Mouse (Mus musculus): Measurements from ENCODE around the gene Slc18a2. TPM values are rescaled to one million over a fixed set of nuclear protein-coding genes. Genes with fewer than 3 reads are reported as not detected.

Slc18a2 gene
- polyA plus RNA-seq, 1 experiment from 2014 or later: 8.6 TPM

DNA sequence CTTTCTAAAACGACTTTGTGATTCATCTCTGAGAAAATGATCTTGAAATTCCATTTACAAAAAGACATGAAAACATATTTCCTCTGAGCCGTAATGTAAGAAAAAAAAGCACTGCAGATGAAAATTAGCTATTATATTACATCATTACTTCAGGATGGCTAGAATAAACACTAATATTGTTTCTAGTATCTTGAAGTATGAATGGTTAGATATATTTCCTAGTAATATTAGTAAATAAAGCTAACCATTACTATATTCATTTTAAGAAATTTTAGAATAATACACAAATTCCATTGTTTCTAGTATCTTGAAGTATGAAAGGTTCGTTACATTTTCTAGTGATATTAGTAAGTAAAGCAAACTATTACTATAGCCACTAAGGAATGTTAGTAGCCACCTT is 79.2 kb downstream of the Slc18a2 start:
- Histone ChIP-seq H3K4me1 (peaks cover 16% of the 10 kb centered on the region), H3K4me2 (replicated peaks) (no peak overlapping the region), H3K9ac (no peak overlapping the region), H3K4me3 (replicated peaks) (no peak overlapping the region), H3K27me3 (no peaks in the 10 kb centered on the region), H3K36me3 (no peaks in the 10 kb centered on the region), H3K27ac (replicated peaks) (no peak overlapping the region), H3K9me3 (replicated peaks) (no peaks in the 10 kb centered on the region)
- 82% methylated on average over 3 of the region's 3 CpGs for WGBS
- ATAC-seq (ENCODE audit: insufficient number of reproducible peaks, low FRiP score, low TSS enrichment, low read depth): no peak

DNA sequence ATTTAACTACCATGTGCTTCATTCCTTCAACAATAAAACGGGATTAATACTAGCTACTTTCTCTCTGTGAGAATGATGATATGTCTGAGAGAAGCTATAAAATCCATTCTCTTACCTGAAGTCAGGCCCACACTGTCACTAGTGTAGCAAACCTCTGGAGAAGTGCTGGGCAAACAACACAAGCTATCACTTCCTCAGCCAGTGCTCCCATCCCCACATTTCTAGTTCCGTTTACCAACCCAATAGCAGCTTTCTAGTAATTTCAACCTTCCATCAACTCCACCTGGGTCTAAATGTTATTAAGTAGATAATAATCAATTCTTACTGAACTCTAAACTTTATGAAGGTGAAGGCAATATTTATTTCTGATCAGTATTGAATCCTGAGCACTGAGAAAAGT is 82.3 kb downstream of the Slc18a2 start:
- Histone ChIP-seq H3K9ac (no peak overlapping the region), H3K36me3 (no peaks in the 10 kb centered on the region), H3K4me3 (replicated peaks) (peak overlapping the region; percentile 68), H3K27me3 (no peaks in the 10 kb centered on the region), H3K9me3 (replicated peaks) (no peaks in the 10 kb centered on the region), H3K4me1 (peaks cover 22% of the 10 kb centered on the region), H3K4me2 (replicated peaks) (peak overlapping the region; percentile 96), H3K27ac (replicated peaks) (no peak overlapping the region)
- ATAC-seq (ENCODE audit: insufficient number of reproducible peaks, low FRiP score, low TSS enrichment, low read depth): no peak
- WGBS: 29% methylated on average over 2 of the region's 2 CpGs

GRCm38 (mm10) chr19:59344304-59344711 is 83.6 kb downstream of the Slc18a2 start:
- H3K4me2 ChIP-seq (replicated peaks): peak overlapping the region; percentile 96

DNA sequence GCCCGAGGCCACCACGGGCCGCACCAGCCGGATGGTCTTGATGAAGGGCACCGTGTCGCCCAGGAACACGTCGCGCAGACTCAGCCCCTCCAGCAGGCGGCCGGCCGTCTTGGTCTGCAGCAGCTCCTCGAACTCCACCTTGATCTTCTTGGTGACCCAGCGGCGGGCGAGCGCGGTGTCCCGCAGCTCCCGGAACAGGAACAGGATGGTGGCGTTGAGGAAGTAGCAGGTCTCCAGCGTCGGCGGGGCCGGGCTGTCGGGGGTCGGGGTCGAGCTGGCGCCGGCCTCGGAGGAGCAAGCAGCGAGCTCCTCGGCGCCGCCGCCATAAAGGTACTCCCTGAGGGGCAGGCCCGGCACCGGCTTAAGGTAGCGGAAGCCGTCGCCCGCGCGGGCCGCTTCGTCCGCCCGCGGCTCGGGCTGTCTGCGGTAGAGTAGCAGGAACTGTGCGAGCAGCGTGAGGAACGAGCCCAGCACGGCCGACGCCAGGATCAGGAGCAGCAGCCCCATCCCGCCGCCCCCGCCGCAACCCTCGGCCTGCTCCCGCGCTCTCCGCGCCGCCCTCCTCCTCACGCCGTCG is 84.5 kb downstream of the Slc18a2 start:
- Histone ChIP-seq H3K27ac (replicated peaks) (peak overlapping the region; percentile 89), H3K4me3 (replicated peaks) (peak overlapping the region; percentile 68), H3K4me1 (peaks cover 22% of the 10 kb centered on the region), H3K36me3 (no peaks in the 10 kb centered on the region), H3K27me3 (no peaks in the 10 kb centered on the region), H3K9me3 (replicated peaks) (no peaks in the 10 kb centered on the region), H3K4me2 (replicated peaks) (peak overlapping the region; percentile 96), H3K9ac (peak overlapping the region; percentile 95)
- WGBS: under 1% methylated on average over 64 of the region's 70 CpGs
- ATAC-seq (ENCODE audit: insufficient number of reproducible peaks, low FRiP score, low TSS enrichment, low read depth): peak; percentile 53

More at GRCm38 (mm10) chr19:59344304-59344711, 83.6 kb downstream of the Slc18a2 start:
- Histone ChIP-seq H3K27ac (replicated peaks) (no peak overlapping the region; the same call in 1 of the 2 replicates), H3K27me3 (no peaks in the 10 kb centered on the region), H3K9me3 (replicated peaks) (no peaks in the 10 kb centered on the region), H3K36me3 (no peaks in the 10 kb centered on the region), H3K4me3 (replicated peaks) (peak overlapping the region; percentile 68), H3K4me1 (peaks cover 22% of the 10 kb centered on the region), H3K9ac (peak overlapping the region; percentile 95)
- under 1% methylated on average over 14 of the region's 14 CpGs for WGBS
- ATAC-seq (ENCODE audit: insufficient number of reproducible peaks, low FRiP score, low TSS enrichment, low read depth): no peak

Other genes starting within 250 kb of the Slc18a2 start
- gene Shtn1, start 184.8 kb upstream of the Slc18a2 start, polyA plus RNA-seq (2015; fragmentation: Nextera tagmentation; extraction: Ambion mirVana): 5.8 and 6.3 TPM in 2 replicates
- gene Vax1, start 90.8 kb upstream of the Slc18a2 start, polyA plus RNA-seq (2015; fragmentation: Nextera tagmentation; extraction: Ambion mirVana): 0.27 and 0.43 TPM in 2 replicates
- gene Kcnk18, start 41.7 kb upstream of the Slc18a2 start, polyA plus RNA-seq (2015; fragmentation: Nextera tagmentation; extraction: Ambion mirVana): not detected in 2 replicates
- gene Rps12-ps3, start 61.4 kb downstream of the Slc18a2 start, polyA plus RNA-seq (2015; fragmentation: Nextera tagmentation; extraction: Ambion mirVana): 13.0 and 35.2 TPM in 2 replicates
- gene Pdzd8, start 84.9 kb downstream of the Slc18a2 start, polyA plus RNA-seq (2015; fragmentation: Nextera tagmentation; extraction: Ambion mirVana): 10.1 and 10.3 TPM in 2 replicates
- gene Emx2, start 197.5 kb downstream of the Slc18a2 start, polyA plus RNA-seq (2015; fragmentation: Nextera tagmentation; extraction: Ambion mirVana): 15.6 and 18.2 TPM in 2 replicates

Measured in embryonic facial prominence, embryonic 15.5 days (tissue).